Mouse (Mus musculus) forebrain, embryonic 15.5 days (tissue): ENCODE results near the gene Esp1. TPM values are rescaled to one million over a fixed set of nuclear protein-coding genes. Genes with fewer than 3 reads are reported as not detected.
"Not testable (repeated sequence)": the region's sequence is repeated elsewhere in the genome, so short reads cannot be mapped to it uniquely, and the experiment has no call there.

ENCODE experiments used
- ATAC-seq: fragments of 200-750 bp; cut with Nextera tagmentation; replicated peaks from 2 replicates; pipeline ENCODE4 v1.8.0; 2017; ENCODE audit warnings: mild to moderate bottlenecking, moderate TSS enrichment, moderate library complexity
- H3K27ac ChIP-seq: fragments of 300-500 bp; sonication (generic); replicated peaks from 2 replicates; pipeline ENCODE4 v1.5.1; 2015; ENCODE audit warnings: mild to moderate bottlenecking, inconsistent platforms
- H3K27me3 ChIP-seq: fragments of 300-500 bp; sonication (generic); 2 replicates; pipeline ENCODE4 v1.6.1; 2015; ENCODE audit warnings: inconsistent platforms
- H3K36me3 ChIP-seq: fragments of 300-500 bp; sonication (generic); 2 replicates; pipeline ENCODE4 v1.6.1; 2015; ENCODE audit warnings: mild to moderate bottlenecking, inconsistent platforms
- H3K4me1 ChIP-seq: fragments of 300-500 bp; sonication (generic); 2 replicates; pipeline ENCODE4 v1.6.1; 2015; ENCODE audit warnings: inconsistent platforms
- H3K4me2 ChIP-seq: fragments of 300-500 bp; sonication (generic); replicated peaks from 2 replicates; pipeline ENCODE4 v1.6.1; 2015; ENCODE audit warnings: mild to moderate bottlenecking, inconsistent platforms
- H3K4me3 ChIP-seq: fragments of 300-500 bp; sonication (generic); 2 replicates; pipeline ENCODE4 v1.5.1; 2015; ENCODE audit warnings: mild to moderate bottlenecking, inconsistent platforms
- H3K9ac ChIP-seq: fragments of 300-500 bp; sonication (generic); replicated peaks from 2 replicates; pipeline ENCODE4 v1.6.1; 2015; ENCODE audit warnings: mild to moderate bottlenecking, inconsistent platforms
- H3K9me3 ChIP-seq: fragments of 300-500 bp; sonication (generic); 2 replicates; pipeline ENCODE4 v1.6.1; 2016; ENCODE audit warnings: inconsistent platforms
- WGBS: fragments of 180-500 bp; shearing (Covaris S2); methylation state at CpG from one replicate; pipeline ENCODE4 v1.1.7; 2015; ENCODE audit warnings: mixed read lengths; 5-methylcytosine and 5-hydroxymethylcytosine counted together
- polyA plus RNA-seq: library from polyadenylated mRNA; unstranded; fragments of >200 nt; fragmentation: Nextera tagmentation; extraction: Ambion mirVana; gene quantifications from 2 replicates; pipeline ENCODE4 v1.2.1, GENCODE M21; 2015

Gene Esp1
- not detected in 2 replicates for polyA plus RNA-seq

DNA sequence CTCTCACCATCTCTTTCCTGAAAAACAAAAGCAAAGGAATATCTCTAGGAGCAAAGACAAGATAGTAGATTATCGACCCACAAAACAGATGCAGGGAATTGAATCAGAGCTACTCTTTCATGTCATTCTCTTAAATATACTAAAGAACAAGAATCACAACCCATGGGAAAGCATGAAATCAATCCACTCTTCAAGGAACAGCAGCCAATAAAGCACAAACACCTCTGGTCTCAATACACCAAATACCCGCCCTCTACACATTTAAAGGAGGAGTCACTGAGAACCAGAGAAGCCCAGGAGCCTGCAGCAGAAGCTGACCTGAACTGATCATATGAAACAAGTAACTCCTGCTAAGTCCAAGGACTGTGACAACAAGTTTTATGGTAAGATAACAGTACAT, at the start of gene Esp1:
TSS of gene Esp1 (plus strand) at position 301 of the 400 bp plus-strand sequence.
- Histone ChIP-seq H3K9me3 (no peaks in the 10 kb centered on the region), H3K9ac (no peak within 1 kb of the TSS), H3K4me1 (no peaks in the 10 kb centered on the region), H3K4me3 (no peak within 1 kb of the TSS), H3K27me3 (no peaks in the 10 kb centered on the region), H3K27ac (no peak within 1 kb of the TSS), H3K4me2 (no peak within 1 kb of the TSS), H3K36me3 (no peaks in the 10 kb centered on the region)
- 93% methylated on average over 2 of the region's 2 CpGs for WGBS
- no peak for ATAC-seq

DNA sequence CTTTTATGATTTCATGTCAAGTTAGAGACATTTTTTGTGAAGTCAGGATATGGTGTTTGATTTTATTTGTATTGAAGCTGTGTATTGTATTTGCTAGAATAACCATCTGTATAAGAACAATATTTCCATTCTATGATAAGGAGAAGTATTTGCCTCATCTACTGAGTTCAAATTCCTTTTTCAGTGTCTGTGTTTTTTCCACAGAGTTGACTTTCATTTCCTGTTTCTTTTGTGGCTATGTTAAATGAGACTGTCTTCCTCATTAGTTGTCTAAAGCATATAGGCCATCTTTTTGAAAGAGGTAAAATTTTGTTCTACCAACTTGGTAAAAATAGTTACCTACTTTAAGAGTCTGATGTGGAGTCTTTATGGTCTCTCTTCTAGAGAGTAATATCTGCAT, 10.6 kb upstream of the Esp1 start:
- H3K9ac ChIP-seq: no peak overlapping the region
- H3K27me3 ChIP-seq: no peaks in the 10 kb centered on the region
- no peak overlapping the region for H3K4me3 ChIP-seq
- no peaks in the 10 kb centered on the region for H3K9me3 ChIP-seq
- H3K4me1 ChIP-seq: no peaks in the 10 kb centered on the region
- H3K4me2 ChIP-seq: no peak overlapping the region
- H3K27ac ChIP-seq: no peak overlapping the region
- H3K36me3 ChIP-seq: no peaks in the 10 kb centered on the region
- ATAC-seq: no peak

DNA sequence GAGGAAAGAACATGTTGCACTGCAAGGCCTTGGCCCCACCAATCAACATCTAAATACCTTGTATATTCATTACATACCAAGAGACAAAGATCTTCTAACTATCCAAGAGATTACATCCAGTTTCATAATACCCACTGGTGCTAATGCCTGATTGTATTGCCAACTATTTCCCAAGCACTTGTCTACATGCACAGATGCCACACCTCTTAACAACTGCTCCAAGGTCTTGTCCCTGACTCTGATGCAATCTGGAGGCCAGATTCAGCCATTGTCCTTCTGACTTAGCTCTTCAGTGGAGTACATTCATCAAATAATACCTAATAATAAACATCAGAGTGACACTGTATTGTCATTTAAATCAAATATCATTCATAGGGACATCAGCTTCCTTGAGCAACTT, 9.9 kb upstream of the Esp1 start:
- H3K9ac ChIP-seq, H3K4me1 ChIP-seq, H3K4me3 ChIP-seq, H3K9me3 ChIP-seq, H3K36me3 ChIP-seq, ATAC-seq, H3K27ac ChIP-seq, H3K4me2 ChIP-seq, H3K27me3 ChIP-seq: not testable (repeated sequence)

DNA sequence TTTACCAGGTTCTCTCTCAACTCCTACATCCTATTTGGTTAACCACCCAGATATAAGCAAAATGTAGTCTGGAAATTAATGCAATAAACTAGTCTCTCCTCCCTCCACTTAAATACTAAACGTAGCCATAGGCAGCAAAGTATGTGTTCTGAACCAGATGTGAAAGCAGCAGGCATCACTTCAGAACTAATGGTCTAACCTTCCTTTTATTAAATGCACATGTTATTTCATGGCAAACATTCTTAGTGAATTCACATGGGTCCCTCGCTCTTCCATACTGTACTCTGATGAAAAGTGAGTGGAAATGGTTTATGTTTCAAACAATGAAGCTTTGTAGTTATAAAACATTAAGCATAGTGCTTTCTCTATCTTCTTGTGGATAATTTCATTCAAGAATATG, 4.4 kb downstream of the Esp1 start:
- no peaks in the 10 kb centered on the region for H3K36me3 ChIP-seq
- H3K9me3 ChIP-seq: no peaks in the 10 kb centered on the region
- ATAC-seq: no peak
- no peak overlapping the region for H3K4me3 ChIP-seq
- no peak overlapping the region for H3K4me2 ChIP-seq
- WGBS: 82% methylated on average over 2 of the region's 2 CpGs
- no peaks in the 10 kb centered on the region for H3K27me3 ChIP-seq
- no peak overlapping the region for H3K9ac ChIP-seq
- H3K27ac ChIP-seq: no peak overlapping the region
- no peaks in the 10 kb centered on the region for H3K4me1 ChIP-seq

DNA sequence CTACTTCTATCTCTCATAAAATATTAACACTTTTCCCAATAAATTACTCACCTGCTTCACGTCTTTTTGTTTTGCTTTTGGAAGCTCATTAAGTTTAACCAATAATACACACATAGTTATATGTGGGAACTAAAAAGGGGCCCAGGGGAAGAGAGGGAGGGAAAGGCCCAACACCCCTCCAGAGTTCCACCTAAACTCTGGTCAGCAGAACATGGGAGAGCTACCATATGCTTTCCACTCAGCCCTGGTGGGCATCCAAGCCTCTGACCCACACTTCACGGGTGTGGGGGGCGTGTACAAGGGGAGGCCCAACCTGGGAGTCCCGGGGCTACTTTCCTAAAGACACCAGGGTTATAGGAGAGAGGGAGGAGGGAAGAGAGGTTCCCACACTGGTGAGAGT, 4.8 kb downstream of the Esp1 start:
- WGBS: 67% methylated on average over 4 of the region's 4 CpGs
- Histone ChIP-seq H3K4me3 (no peak overlapping the region), H3K9ac (no peak overlapping the region)

DNA sequence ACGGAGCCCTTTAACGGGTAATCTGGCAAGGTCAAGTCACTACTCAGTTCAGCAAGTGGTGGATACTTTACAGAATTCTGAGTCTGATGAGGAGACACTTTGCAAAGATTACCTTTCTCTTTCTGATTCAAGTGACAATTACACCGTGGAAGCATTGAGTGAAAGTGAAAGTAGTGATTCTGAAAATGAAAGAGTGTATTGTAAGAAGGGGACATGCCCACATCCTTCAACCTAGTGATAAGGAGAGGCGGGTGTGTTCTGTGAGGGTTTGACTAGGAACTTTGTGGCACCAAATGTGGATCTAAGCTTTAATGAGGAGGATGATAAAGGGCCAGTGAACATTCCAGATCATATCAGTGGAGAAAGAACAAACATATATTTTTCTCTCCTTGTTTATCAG, 36.7 kb downstream of the Esp1 start:
- WGBS: 78% methylated on average over 4 of the region's 4 CpGs
- ATAC-seq: no peak
- no peaks in the 10 kb centered on the region for H3K27me3 ChIP-seq
- H3K4me3 ChIP-seq: no peak overlapping the region
- no peaks in the 10 kb centered on the region for H3K4me1 ChIP-seq
- H3K9me3 ChIP-seq: no peaks in the 10 kb centered on the region
- H3K9ac ChIP-seq: no peak overlapping the region
- no peak overlapping the region for H3K27ac ChIP-seq
- no peak overlapping the region for H3K4me2 ChIP-seq
- H3K36me3 ChIP-seq: no peaks in the 10 kb centered on the region

More for the DNA sequence above, 4.8 kb downstream of the Esp1 start:
- no peaks in the 10 kb centered on the region for H3K9me3 ChIP-seq
- ATAC-seq: no peak
- no peak overlapping the region for H3K27ac ChIP-seq
- H3K27me3 ChIP-seq: no peaks in the 10 kb centered on the region
- H3K4me2 ChIP-seq: no peak overlapping the region
- no peaks in the 10 kb centered on the region for H3K36me3 ChIP-seq
- no peaks in the 10 kb centered on the region for H3K4me1 ChIP-seq

DNA sequence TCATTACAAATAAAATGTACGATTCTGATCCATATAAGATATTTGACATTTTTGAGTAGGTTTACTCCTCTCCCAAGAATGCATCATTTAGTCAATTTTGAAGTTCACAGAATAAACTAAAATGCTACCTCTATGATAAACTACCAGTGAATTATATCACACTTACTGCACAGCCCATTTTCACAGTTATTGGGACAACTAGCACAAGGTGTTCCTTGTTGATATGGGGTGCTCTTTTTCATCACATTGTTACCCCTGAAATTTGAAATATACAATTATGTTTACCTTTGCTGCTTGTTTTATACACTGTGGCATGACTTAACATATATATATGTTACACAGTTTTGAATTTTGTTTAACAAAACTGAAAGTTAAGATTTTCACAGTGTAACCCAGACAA, 40.2 kb downstream of the Esp1 start:
- 87% methylated on average over 1 of the region's 1 CpGs for WGBS
- H3K9me3 ChIP-seq: no peaks in the 10 kb centered on the region
- no peak for ATAC-seq

More for the DNA sequence above, 40.2 kb downstream of the Esp1 start:
- Histone ChIP-seq H3K9ac (no peak overlapping the region), H3K4me1 (no peaks in the 10 kb centered on the region), H3K4me2 (no peak overlapping the region), H3K4me3 (no peak overlapping the region), H3K27ac (no peak overlapping the region), H3K27me3 (no peaks in the 10 kb centered on the region), H3K36me3 (no peaks in the 10 kb centered on the region)

Other genes with a start within 250 kb of the Esp1 start
- gene Esp8, start 207.1 kb upstream of the Esp1 start, polyA plus RNA-seq: not detected in 2 replicates
- gene Esp6, start 165.6 kb upstream of the Esp1 start, polyA plus RNA-seq: not detected in 2 replicates
- not detected in 2 replicates for gene Esp4, start 128.5 kb upstream of the Esp1 start, polyA plus RNA-seq
- gene Esp3, start 95.0 kb upstream of the Esp1 start, polyA plus RNA-seq: not detected in 2 replicates
- gene Crisp2, start 79.9 kb downstream of the Esp1 start, polyA plus RNA-seq: not detected in 2 replicates
- gene Rhag, start 84.0 kb downstream of the Esp1 start, polyA plus RNA-seq: 0.15 and 0.17 TPM in 2 replicates
- gene 9130008F23Rik, start 153.4 kb downstream of the Esp1 start, polyA plus RNA-seq: 0.31 and 0.70 TPM in 2 replicates
- not detected in 2 replicates for gene Glyatl3, start 187.2 kb downstream of the Esp1 start, polyA plus RNA-seq
- 22.0 and 22.7 TPM in 2 replicates for gene Mut, start 207.6 kb downstream of the Esp1 start, polyA plus RNA-seq
- gene Cenpq, start 207.9 kb downstream of the Esp1 start, polyA plus RNA-seq: 19.0 and 19.2 TPM in 2 replicates